Mouse (Mus musculus): ENCODE data around the gene Grk5.

Grk5 gene

GRCm38 (mm10) chr19:61080251-61080749 lies 190.8 kb downstream of the Grk5 start:
- no peak for DNase-seq

- DNase-seq: no peak
Observed at GRCm38 (mm10) chr19:61083006-61083405, 193.5 kb downstream of the Grk5 start.

- DNase-seq: peak; percentile 75 to 90
Observed at GRCm38 (mm10) chr19:61084149-61084940, 194.8 kb downstream of the Grk5 start.

- DNase-seq: no peak
Observed at GRCm38 (mm10) chr19:61085217-61085616, 195.7 kb downstream of the Grk5 start.

GRCm38 (mm10) chr19:61087781-61088180 lies 198.2 kb downstream of the Grk5 start:
- no peak for DNase-seq

GRCm38 (mm10) chr19:61089001-61089400 lies 199.5 kb downstream of the Grk5 start:
- no peak for DNase-seq

- DNase-seq: no peak
Observed at GRCm38 (mm10) chr19:61090541-61090940, 201.0 kb downstream of the Grk5 start.

- DNase-seq: no peak
Observed at GRCm38 (mm10) chr19:61096776-61097175, 207.2 kb downstream of the Grk5 start.

- DNase-seq: no peak
Observed at GRCm38 (mm10) chr19:61097764-61098163, 208.2 kb downstream of the Grk5 start.

GRCm38 (mm10) chr19:61110184-61110583 lies 220.6 kb downstream of the Grk5 start:
- DNase-seq: peak in 1 of 2 experiments; percentile 34

- no peak for DNase-seq
Observed at GRCm38 (mm10) chr19:61131096-61131495, 241.5 kb downstream of the Grk5 start.

- no peak for DNase-seq
Observed at GRCm38 (mm10) chr19:61138655-61139054, 249.1 kb downstream of the Grk5 start.

- peak; percentile 63 to 69 for DNase-seq
Observed at GRCm38 (mm10) chr19:61140342-61141206, 251.0 kb downstream of the Grk5 start, which contains the start of gene Zfp950. Gene Zfp950 (minus strand): TSS chr19:61140840.

GRCm38 (mm10) chr19:61141299-61141698 lies 251.8 kb downstream of the Grk5 start:
- no peak for DNase-seq
